Mouse (Mus musculus) hindlimb bud, embryonic 11.5 days (tissue): ENCODE data around the gene Olfr845.

ENCODE experiments used
- DNase-seq: peaks from one replicate; pipeline ENCODE4 v3.0.0-alpha.2; 2012; ENCODE audit warnings: low read depth, low spot score; ENCODE audit errors: extremely low spot score

Olfr845 gene

DNA sequence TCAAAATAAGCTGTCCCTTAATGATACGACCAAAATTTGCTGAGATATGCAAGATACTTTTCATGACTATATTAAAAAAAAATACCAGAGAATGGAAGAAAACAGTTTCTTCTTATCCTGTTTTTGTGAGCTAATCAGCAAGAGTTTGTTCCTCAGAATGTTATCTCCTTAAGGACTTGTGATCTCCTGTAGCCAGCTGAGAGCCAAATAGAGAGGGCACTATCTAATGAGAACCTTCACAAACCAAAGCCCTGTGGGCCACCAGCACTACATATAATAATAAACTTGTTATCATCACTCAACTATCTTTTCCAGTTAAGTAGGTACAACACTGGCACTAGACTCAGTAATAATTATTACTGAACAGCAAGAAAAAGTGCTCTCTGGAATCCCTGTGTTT is at the start of gene Olfr845:
Olfr845 (plus strand) TSS at position 301 of the 400 bp plus-strand sequence.
- no peak for DNase-seq

GRCm38 (mm10) chr9:19316047-19316446 is 20.2 kb upstream of the Olfr845 start, which contains the start of gene Olfr844:
Gene Olfr844, plus strand, starts transcription at chr9:19316347.
- no peak for DNase-seq

DNA sequence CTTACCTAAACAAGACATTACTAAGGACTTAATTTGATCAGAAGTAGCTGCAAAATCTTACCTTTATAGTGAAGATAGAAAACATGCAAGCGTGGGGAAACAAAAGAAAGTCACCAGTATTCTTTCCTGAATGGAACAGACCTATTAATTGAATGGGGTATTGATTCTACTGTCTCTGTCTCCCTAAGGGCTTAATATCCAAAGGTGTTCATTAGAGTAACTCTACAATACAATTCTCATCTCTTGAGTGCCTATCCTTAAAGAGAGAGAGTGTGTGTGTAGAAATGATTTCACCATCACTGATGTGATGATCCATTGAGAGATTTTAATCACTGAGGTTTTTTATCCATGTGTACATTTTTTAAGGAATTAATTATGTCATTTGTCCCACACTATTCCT is 27.6 kb downstream of the Olfr845 start, which contains the start of gene Olfr846:
Olfr846 (minus strand) TSS at position 101 of the 400 bp plus-strand sequence.
- no peak for DNase-seq

DNA sequence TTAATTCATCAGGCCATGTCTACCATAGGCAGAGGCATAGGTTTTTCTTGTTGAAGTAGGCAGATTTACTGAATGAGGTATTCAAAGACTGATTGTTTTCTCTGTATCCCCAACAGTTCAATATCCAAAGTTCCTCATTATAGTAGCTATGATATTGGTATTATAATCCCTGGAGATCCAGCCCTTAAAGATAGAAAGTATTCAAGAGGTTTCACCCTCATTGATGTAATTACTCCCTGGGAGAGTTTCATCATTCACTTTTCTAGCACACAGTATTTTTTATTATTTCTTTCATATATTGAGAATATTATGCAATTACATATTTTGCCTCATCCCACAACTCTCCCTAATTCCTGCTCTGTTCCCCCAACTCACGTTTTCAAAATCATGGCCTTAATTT is 42.3 kb downstream of the Olfr845 start, which contains the start of gene Olfr847:
Olfr847 (minus strand) TSS at position 101 of the 400 bp plus-strand sequence.
- DNase-seq = no peak
